Mouse (Mus musculus): ENCODE measurements around the gene Lama2.
"Not testable (repeated sequence)": the region's sequence is repeated elsewhere in the genome, so short reads cannot be mapped to it uniquely, and the experiment has no call there.

The Lama2 gene

DNA sequence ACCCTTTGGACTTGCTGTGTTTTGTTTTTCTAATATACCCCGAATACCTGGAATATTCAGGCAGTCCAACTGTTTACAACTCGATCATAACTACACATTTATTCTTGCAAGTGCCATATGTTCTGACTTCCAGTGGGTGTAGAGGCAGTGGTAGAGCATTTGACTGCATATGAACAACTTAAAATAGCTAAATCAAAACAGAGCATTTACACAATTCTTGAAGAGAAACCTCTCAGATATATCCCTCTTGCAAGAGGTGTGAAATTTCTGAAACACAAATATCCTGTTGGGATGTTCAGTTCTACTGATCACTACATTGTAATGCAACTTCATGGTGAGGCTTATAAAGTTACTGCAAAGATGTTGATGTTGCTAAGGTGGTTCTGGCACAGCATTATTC is 572.4 kb downstream of the Lama2 start:
- DNase-seq (ENCODE audit: extremely low spot score, low read depth, low spot score): no peak

DNA sequence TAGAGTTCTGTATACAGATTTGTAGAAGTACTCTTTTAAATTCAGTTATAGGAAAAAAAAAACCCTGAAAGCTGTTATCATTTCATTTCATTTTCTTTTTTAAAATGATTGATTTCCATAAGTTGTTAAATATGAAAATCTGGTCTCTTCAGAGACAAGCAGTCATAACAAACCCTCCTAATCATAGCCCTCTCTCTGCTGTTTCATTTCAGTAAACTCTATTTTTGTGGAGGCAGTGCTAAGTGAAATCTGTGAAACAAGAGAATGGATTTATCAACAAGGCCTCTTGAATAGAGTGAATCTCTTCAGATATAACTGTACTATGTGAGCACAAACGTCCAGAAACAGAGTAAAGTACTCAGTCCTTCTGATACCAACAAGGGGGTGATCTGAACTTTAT is 577.7 kb downstream of the Lama2 start:
- DNase-seq (ENCODE audit: extremely low spot score, low read depth, low spot score): no peak

DNA sequence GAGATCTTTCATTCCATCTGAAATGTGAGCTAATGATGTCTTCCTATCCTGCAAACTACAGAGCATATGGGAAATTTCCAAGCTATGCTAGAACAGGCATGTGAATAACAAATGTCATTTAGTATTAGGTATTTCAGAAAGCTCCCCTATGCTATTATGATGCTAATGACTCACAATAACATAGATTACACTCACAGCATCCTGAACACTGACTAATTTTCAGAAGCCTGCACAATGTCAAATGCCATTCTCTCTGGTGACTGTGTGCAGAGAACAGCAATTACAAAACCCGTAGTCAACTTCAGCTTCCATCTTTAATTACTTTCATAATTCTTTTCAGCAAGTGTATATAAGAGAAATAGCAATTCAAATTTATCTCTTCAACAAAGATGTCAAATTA is 596.9 kb downstream of the Lama2 start:
- no peak for DNase-seq (ENCODE audit: extremely low spot score, low read depth, low spot score)

DNA sequence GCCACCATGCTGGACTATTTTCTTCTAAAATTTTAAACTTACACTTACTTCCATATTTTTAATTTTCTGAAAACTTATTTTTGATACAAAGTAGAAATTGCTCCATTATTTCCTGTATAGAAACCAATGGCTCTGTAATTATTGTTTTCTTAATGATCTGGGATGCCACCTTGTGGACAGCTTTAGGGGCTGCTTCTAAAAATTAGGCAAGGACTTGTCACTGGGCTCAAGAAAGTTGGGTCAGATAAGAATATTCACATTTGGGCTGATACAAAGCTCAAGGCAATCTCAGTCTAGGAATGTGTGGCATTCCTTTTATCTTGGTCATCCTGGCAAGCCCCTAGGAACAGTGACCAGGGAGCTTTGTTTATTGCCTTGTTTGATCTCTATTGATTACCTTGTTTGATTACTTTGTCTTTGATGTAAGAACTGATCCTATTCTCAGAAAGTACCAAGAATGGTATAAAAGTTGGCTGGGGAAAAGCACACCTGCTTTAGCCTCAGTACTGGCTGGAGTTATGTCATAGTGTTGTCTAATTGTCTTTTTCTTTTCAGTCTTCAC is 606.7 kb downstream of the Lama2 start:
- no peak for DNase-seq (ENCODE audit: extremely low spot score, low read depth, low spot score)

DNA sequence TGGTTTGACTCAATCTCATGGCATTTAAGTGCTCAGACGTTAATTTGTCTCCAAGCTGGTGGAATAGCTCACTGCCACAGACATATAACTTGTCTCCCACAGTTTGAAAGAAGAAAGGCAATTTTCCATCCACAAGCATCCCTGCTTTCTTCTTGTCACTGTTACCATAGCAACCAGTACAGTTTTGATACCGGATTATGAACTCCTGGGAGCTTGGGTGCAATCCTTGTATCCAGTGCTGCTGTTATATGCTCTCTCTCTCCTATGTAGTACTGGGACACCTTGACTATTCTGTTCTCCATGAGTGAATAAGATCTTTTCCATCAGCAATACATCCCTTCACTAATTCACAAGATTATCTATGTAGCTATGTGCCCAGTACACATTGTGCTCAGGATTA is 612.2 kb downstream of the Lama2 start:
- DNase-seq (ENCODE audit: extremely low spot score, low read depth, low spot score): no peak

GRCm38 (mm10) chr10:27005716-27006115 is 613.8 kb downstream of the Lama2 start:
- DNase-seq (ENCODE audit: extremely low spot score, low read depth, low spot score): no peak

DNA sequence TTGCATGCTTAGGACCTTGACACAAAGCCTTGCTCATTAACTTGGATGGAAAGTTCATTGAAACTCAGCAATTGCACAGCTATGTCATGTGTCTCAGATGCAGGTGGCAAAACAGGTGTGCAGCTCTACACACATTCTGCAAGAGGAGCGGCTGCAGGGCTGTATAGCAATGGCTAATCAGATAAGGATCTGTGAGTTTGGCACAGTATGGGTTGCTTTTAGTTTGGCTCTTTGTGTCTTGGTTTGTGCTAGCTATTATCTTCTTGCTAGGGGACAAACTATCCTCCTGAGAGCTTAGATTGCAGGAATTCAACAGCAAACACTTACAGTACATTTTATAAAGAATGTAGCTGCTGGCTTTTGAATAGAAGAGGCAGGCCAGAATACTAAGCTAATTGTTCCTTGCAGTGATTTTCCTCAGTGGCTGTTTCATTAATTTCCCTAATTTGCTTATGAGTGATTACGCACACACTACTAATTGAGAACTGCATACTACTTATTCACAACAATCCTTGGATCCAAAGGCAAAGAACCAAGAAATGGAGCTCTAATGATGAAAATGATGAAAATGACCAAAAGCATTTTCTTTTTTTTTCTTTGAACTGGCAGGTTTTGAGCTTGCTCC is 617.9 kb downstream of the Lama2 start:
- no peak for DNase-seq (ENCODE audit: extremely low spot score, low read depth, low spot score)

DNA sequence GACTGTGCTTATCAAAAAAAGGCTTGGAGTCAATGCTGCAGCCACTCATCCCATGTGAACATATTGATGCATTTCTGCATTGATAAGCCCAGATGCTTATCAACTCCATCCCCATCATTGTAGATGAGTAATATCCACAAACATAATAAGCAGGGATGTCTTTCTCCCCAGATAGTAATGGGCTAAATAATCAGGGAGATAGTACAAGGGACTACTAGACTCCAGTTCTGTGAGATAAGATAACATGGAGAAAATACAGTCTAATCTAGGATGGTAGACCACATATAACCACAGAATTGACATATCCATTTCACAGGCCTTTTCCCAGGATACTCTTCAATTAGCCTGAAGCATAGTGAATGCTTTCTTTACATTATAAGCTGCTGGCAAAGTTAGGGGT is 622.9 kb downstream of the Lama2 start:
- no peak for DNase-seq (ENCODE audit: extremely low spot score, low read depth, low spot score)

- DNase-seq (ENCODE audit: extremely low spot score, low read depth, low spot score): no peak
These were observed 623.6 kb downstream of the Lama2 start for GRCm38 (mm10) chr10:26995987-26996386.

- no peak for DNase-seq (ENCODE audit: extremely low spot score, low read depth, low spot score)
These were observed 624.2 kb downstream of the Lama2 start for GRCm38 (mm10) chr10:26995182-26995975.

DNA sequence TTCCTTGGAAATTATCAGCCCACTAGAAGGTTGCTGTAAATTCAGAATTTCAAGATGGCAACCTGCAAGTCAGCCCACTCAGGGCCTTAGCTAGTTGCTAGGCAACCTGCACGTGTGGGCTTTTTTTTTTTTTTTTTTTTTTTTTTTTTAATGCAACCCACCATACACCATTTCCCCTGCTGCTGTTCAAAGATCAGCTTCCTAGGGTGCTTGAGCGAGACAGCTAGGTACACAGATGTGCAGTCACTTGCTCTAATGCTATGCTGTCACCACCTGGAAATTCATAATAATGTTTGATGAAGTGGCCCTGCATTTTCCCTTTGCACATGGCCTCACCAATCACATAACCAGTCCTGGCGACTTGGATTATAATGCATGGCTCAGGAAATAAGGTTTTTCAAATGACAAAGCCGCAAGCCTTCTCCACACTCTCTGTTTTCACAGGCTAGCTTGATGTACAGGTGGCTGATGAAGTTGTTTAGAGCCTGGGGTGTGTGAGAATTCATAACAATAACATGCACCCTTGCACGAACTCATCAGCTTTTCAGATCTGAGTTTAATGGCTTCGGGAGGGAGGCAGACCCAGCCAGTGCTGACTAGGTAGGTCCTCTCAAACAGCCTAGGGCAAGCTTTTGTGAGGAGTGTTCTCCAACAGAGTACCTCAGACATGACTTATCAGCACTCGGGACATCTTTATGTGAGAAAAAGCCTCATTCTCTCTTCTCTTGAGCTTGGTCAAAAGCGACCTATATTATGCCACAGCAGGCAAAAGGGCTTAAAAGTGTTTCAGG is 625.4 kb downstream of the Lama2 start:
- no peak for DNase-seq (ENCODE audit: extremely low spot score, low read depth, low spot score)

- no peak for DNase-seq (ENCODE audit: extremely low spot score, low read depth, low spot score)
These were observed 634.1 kb downstream of the Lama2 start for GRCm38 (mm10) chr10:26985451-26985850.

DNA sequence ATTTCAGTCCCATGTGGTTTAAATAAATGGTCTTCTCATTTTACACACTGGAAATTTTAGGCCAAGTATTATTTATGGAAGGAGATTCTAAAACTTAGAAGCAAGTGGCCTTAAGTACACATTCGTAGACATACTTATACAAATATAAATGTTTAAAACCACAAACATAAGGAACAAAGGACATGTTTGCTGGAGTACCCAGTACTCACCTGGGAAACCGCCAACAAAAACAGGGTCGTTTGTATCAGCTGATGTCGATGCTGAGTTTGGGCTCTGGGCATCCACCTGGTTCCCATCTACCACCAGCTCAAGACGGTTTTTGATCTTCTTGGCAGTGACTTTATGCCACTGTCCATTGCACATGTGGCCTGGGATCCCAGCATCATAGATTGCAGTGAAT is 635.5 kb downstream of the Lama2 start:
- DNase-seq (ENCODE audit: extremely low spot score, low read depth, low spot score): not testable (repeated sequence)

DNA sequence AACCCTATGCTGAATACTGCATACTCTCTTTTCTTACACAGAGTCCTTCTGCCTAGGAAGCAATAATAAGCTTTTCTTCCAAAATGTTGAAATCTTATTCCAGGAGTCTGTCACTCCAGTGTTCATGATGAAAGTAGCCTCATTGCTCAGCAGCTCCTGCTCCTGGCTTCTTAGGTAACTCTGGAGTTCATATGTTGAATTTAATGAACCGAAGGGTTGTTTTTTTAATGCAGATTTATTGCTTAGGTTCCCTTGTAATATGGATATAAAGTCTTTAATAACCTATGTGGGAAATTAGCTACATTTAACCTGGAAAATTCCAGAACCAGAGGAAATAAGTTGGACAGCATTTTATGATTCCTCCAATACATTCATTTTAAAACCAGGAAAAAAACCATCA is 636.0 kb downstream of the Lama2 start:
- no peak for DNase-seq (ENCODE audit: extremely low spot score, low read depth, low spot score)

DNA sequence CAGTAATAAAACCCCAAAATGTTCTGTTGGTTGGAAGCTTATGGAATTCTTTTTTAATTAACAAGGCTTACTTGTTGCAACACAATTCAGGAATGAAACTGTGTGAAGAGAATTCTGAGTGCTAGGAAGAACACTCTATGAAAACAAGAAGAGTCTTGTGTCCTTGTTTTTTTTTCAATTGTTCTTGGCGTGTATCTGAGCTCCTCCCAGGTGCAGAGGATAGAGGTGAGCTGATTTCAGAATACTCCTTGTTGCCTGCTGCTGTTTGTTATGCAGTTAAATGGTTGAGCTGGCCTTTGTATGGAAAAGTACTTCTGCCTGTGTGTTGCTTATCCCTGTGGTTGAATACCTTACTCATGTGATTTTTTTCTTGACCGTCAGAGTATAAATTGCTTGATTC is 636.9 kb downstream of the Lama2 start:
- no peak for DNase-seq (ENCODE audit: extremely low spot score, low read depth, low spot score)

GRCm38 (mm10) chr10:26975372-26975771 is 644.2 kb downstream of the Lama2 start:
- no peak for DNase-seq (ENCODE audit: extremely low spot score, low read depth, low spot score)

- no peak for DNase-seq (ENCODE audit: extremely low spot score, low read depth, low spot score)
These were observed 645.3 kb downstream of the Lama2 start for GRCm38 (mm10) chr10:26974224-26974623.

GRCm38 (mm10) chr10:26973575-26973974 is 646.0 kb downstream of the Lama2 start:
- no peak for DNase-seq (ENCODE audit: extremely low spot score, low read depth, low spot score)

GRCm38 (mm10) chr10:26958513-26958912 is 661.0 kb downstream of the Lama2 start:
- DNase-seq (ENCODE audit: extremely low spot score, low read depth, low spot score): no peak

- DNase-seq (ENCODE audit: extremely low spot score, low read depth, low spot score): no peak
These were observed 669.1 kb downstream of the Lama2 start for GRCm38 (mm10) chr10:26950448-26950847.

GRCm38 (mm10) chr10:26949667-26950066 is 669.9 kb downstream of the Lama2 start:
- DNase-seq (ENCODE audit: extremely low spot score, low read depth, low spot score): no peak

DNA sequence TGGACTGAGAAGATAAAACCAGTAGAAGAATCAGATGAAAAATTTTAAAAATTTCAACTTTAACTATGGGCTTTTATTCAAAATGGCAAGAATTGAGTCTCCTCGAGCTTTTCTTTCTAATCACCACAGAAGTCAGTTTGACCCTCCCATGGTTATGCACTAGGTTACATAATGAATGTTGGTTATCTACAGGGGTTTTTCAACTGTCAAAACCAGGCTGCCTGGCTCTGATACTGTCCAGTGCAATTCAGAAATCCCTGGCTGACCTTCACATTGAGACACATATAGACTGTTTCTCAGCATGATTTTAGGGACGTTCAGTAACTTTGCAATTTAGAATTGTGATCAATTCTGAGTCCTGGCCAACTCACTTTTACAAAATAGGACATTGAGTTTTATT is 671.2 kb downstream of the Lama2 start:
- DNase-seq (ENCODE audit: extremely low spot score, low read depth, low spot score): no peak

Measured in hindlimb bud, embryonic 11.5 days (tissue).